Mouse (Mus musculus) cerebellum, postnatal 10 days (tissue): ENCODE measurements around the gene Timm8b.

Experiments
- DNase-seq, 2 experiments: peaks; one replicate each; pipeline ENCODE4 v3.0.0; 2021; ENCODE audit warnings: mixed read lengths in 2 of 2

The Timm8b gene

GRCm38 (mm10) chr9:50603189-50603997 is at the start of gene Timm8b, which contains the start of gene Sdhd:
TSS of gene Timm8b (plus strand) at chr9:50603910.
TSS of gene Sdhd (minus strand) at chr9:50603812.
- DNase-seq, result peak; percentile 95 to 97

DNA sequence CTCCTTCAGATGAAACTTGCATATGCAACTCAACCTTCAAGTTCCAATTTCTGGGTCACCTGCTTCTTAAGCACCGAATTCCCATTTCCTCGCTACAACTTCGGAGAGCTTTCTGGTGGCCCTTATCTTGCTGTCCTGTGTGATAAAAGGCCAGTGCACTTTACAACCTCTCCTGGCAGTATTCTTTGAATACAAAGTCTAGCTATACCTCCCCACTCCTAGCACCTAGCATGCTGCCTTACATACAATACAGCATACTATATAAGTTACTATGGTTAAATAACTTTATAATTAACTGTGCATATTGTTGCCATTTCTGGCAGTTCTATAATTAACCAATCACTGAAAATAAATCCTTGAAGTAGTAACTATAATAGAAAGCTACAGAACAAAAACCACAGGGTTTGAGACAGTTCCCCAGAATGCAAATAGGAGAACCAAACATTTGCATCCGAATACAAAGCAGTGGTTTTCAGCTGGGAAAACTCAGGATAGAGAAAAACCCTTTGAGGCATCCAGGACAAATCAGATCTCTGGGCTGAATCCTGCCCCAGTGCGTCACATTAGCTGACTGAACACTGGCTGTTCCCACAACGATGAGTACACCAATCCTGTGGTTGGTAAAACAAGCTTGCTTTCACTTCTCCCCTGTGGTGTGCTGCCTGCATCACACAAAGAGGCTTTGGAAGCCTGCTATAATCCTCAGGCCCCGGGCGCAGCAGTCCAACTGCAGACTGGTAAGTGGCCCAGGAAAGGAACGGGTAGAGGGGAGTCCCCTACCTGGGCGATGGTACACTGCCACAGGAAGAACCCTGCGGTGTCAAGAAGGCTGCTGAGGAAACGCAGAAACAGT is 49.2 kb upstream of the Timm8b start, which contains the start of gene Il18:
TSS of gene Il18 (plus strand) at position 587 of the 853 bp plus-strand sequence.
- DNase-seq, result peak; percentile 34 to 55

DNA sequence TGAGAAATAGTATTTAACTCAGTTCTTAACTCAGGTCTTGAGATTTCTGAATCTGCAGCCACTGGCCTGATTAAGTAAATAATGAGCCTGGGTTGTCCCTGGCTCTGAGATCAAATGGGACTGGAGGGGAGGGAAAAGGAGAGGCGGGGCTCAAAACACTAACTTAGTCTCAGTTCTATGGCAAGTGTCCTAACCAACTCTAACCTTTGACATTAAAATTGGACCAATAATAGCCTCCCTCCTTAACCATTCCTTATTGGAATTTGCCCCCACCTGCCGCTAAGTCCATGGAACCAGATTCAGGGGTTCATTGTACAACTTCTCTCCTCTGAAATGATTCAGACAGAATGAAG is 48.6 kb upstream of the Timm8b start, which contains the start of gene Bco2:
TSS of gene Bco2 (minus strand) at position 88 of the 353 bp plus-strand sequence.
- DNase-seq, result no peak

DNA sequence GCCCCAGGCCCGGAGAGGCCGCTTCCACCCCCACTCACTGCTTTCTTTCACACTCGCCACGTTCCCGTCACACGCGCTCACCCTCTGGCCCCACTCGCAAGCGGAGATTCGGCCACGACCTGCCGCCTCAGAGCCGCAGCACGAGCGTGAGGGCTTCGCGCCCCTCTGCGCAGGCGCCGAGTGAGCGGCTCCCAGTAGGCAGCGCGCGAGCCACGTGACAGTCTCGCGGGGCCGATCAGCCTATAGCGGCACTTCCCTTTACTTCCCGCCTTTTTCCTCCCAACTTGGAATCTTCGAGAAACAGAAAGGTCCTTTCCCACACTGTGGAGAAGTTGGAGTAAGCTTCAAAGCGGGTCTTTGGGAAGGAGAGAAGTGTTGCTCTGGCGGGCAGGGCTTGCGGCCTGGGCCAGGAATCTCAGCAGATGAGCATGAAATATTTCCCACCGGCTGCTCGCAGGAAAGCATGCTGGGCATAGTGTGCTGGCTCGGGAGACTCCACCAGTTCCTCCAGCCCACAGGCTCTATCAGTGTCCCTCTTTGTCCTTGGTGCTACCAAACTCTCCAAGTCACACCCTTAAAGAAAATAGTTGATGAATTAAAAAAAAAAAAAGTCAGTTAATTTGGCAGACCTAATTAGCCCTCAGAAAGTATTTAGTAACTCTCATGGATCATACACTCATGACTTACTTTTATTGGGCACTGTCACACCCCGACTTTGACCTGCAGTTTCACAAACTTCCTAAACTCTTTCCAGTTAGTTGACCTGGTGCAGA is 42.4 kb upstream of the Timm8b start, which contains the start of gene Tex12:
TSS of gene Tex12 (minus strand) at position 181 of the 773 bp plus-strand sequence.
- no peak for DNase-seq

DNA sequence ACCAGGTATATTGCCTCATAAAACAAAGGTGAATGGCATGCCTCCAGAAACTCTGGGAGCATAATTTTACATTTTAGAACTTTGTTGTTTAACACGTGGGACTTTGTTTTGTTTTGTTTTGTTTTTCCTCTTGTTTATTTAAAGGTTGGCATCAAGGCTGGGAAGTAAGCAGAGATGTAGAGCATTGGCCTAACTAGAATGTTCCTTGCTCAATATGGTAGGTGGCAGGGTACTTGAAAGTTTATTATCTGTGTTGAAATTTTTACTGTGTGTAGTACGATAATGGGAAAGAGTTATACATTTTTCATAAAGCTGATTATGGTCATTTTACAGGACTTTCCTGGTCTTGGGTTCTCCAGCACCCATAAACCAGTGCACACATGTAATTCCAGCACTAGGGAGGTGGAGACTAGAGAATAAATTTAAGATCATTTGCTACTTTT is 41.8 kb upstream of the Timm8b start:
- no peak for DNase-seq

DNA sequence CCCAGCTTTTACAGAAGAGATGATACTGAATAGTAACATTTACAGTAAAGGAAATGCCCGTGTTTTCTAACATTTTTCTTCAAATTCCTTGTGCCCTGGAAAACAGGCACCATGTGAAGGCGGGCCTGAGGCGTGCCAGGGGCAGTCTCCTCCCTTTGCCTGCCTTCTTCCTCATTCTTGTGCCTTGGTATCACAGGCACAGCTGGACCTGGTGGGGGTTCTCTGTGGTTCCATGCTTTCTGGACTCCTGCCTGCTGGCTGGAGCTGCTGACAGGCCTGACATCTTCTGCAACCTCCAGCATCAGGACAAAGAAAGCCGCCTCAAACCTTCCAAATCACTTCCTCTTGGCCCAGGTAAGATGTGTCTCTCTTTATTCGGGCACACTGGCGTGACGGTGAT is 38.5 kb upstream of the Timm8b start:
- DNase-seq, result peak; percentile 72 to 80

DNA sequence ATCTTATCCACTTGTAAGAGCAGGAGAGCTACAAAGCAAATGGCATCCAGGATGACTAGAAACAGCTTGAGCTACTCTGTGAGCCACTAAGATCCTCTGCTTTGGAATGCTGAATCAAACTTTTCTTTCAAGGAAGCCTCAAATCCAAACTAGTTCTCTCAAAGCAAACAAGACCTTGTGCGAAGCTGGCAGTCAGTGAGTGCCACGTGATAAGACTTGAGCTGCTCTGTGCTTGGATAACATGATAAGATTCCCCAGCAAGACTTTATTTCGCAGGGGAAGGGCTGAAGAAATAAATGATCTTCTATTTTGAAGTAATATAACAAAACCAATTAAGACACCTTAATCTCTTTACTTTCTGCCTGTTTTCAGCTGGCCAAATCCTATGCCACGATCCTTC is 37.8 kb upstream of the Timm8b start:
- no peak for DNase-seq

DNA sequence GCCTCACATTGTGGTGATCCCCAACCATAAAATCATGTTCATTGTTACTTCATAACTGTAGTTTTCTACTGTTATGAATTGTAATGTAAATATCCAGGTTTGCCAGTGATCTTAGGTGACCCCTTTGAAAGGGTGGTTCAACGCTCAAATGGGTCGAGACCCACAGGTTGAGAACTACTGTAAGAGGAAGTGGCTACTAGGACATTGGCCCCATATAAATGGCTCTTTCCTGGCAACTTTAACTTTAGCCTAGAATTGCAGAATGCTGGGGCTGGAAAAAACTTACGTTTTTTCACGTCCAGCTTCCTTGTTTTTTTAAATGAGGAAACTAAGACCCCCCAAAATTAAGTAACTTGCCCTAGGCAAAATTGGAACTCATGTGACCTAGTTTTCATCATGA is 36.3 kb upstream of the Timm8b start:
- no peak for DNase-seq

- DNase-seq, result peak in 1 of 2 experiments; percentile 7
These were observed 35.8 kb upstream of the Timm8b start for GRCm38 (mm10) chr9:50567881-50568280.

GRCm38 (mm10) chr9:50569599-50570525 is 33.8 kb upstream of the Timm8b start:
- DNase-seq, result no peak

DNA sequence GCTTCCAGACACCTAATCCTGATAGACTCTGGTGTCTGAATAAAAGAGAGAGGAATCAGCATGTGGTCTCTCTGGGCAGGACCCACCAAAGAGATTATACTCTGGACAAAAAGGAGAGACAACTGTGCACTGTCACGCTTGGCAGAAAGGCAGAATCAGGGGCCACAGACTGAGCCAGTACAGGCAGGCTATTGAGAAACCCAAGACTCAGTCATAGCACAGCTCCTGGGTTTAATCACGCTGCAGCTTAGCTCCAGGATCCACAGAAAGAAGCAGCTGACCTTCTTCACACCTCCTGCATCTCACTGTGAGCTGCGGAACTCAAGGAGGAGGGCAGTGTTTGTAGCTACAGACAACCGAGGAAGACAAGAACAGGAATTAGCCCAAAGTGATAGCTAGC is 23.3 kb upstream of the Timm8b start:
- no peak for DNase-seq

GRCm38 (mm10) chr9:50585145-50585818 is 18.4 kb upstream of the Timm8b start:
- no peak for DNase-seq

GRCm38 (mm10) chr9:50586955-50587354 is 16.8 kb upstream of the Timm8b start:
- no peak for DNase-seq

- DNase-seq, result no peak
These were observed 12.7 kb upstream of the Timm8b start for GRCm38 (mm10) chr9:50590856-50591518.

GRCm38 (mm10) chr9:50592955-50593354 is 10.8 kb upstream of the Timm8b start:
- no peak for DNase-seq

GRCm38 (mm10) chr9:50593544-50593943 is 10.2 kb upstream of the Timm8b start:
- DNase-seq, result peak; percentile 47 to 69

DNA sequence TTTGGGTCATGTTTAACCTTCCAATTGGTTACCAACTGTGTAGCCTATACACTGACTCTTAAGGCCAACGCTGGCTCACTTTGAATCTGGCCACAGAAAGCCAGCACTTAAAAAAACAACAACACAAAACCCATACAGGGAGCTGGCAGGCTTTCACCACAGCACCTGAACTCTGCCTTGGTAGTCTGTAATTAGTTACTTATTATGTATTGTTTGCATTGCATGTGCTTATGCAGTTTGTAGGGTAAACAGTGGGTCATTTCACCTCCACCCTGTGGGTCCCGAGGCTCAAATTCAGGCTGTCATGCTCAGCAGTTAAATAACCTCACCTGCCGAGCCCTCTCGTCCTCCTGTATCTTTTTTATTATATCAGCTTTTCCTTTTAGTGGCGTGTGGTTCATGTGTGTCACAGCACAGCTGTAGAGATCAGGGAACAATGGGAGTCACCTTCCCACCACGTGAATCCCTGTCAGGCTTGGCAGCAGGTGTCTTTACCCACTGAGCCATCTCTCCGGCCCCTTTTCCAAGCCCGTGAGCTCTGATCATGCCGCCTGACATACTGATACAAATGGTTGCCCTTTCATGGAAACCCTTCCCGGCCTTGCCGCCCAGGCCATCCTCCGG is 8.8 kb upstream of the Timm8b start:
- DNase-seq, result no peak

DNA sequence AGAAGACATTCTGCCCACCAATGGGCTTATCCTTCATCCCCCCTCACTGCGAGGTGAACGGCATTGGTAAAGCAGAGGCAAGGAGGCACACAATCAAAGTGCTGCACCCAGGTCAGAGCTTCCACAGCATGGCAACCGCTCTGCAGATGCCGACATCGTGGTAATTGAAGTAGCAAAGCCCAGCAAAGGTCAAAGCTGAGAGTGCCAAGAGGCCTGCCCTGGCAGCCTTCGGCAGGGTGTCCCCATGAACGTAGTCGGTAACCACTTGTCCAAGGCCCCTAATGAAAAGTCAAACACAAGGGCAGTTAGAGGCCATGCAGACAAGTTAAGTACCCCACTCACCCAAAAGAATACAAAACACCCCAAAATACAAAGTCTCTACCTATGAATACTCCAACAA is 6.7 kb upstream of the Timm8b start:
- DNase-seq, result no peak

- no peak for DNase-seq
These were observed 2.2 kb upstream of the Timm8b start for GRCm38 (mm10) chr9:50601536-50601935.
